Mouse (Mus musculus) forebrain, postnatal 0 days (tissue): Measurements from ENCODE around the gene Chd9. TPM values are rescaled to one million over a fixed set of nuclear protein-coding genes. Genes with fewer than 3 reads are reported as not detected.

Source experiments
- ATAC-seq: fragments of 200-750 bp; cut with Nextera tagmentation; 2 replicates; pipeline ENCODE4 v1.8.0; 2017; ENCODE audit warnings: mild to moderate bottlenecking, moderate library complexity
- DNase-seq: peaks from one replicate; pipeline ENCODE4 v3.0.0-alpha.2; 2015
- H3K27ac ChIP-seq: fragments of 300-500 bp; sonication (generic); 2 replicates; pipeline ENCODE4 v1.5.1; 2014; ENCODE audit warnings: low read depth, mild to moderate bottlenecking, antibody characterized with exemption, low read length, moderate library complexity, mixed read lengths
- H3K27me3 ChIP-seq: fragments of 300-500 bp; sonication (generic); 2 replicates; pipeline ENCODE4 v1.6.1; 2014; ENCODE audit warnings: mild to moderate bottlenecking, low read length, mixed read lengths; ENCODE audit not compliant: insufficient read depth
- H3K36me3 ChIP-seq: fragments of 300-500 bp; sonication (generic); 2 replicates; pipeline ENCODE4 v1.6.1; 2014; ENCODE audit warnings: mild to moderate bottlenecking, moderate library complexity; ENCODE audit not compliant: insufficient read depth
- H3K4me1 ChIP-seq: fragments of 300-500 bp; sonication (generic); 2 replicates; pipeline ENCODE4 v1.6.1; 2014; ENCODE audit warnings: antibody characterized with exemption; ENCODE audit not compliant: insufficient read depth
- H3K4me2 ChIP-seq: fragments of 300-500 bp; sonication (generic); 2 replicates; pipeline ENCODE4 v1.6.1; 2014; ENCODE audit warnings: low read depth, mild to moderate bottlenecking, moderate library complexity
- H3K4me3 ChIP-seq: fragments of 300-500 bp; sonication (generic); 2 replicates; pipeline ENCODE4 v1.5.1; 2014; ENCODE audit warnings: low read depth, low read length, mixed read lengths
- H3K9ac ChIP-seq: fragments of 300-500 bp; sonication (generic); 2 replicates; pipeline ENCODE4 v1.6.1; 2014; ENCODE audit warnings: mild to moderate bottlenecking
- H3K9me3 ChIP-seq: fragments of 300-500 bp; sonication (generic); 2 replicates; pipeline ENCODE4 v1.6.1; 2016; ENCODE audit warnings: low read length
- CTCF ChIP-seq: sonication (generic); IDR thresholded peaks from 2 replicates; pipeline ENCODE4 v1.5.1; 2016; ENCODE audit warnings: antibody characterized with exemption, control low read depth, low read depth
- WGBS: fragments of 180-500 bp; shearing (Covaris S2); extraction: QIAGEN DNeasy Blood & Tissue Kit; methylation state at CpG from one replicate; pipeline ENCODE4 v1.1.7; 2014; 5-methylcytosine and 5-hydroxymethylcytosine counted together
- microRNA-seq, 2 experiments: library from miRNA; unstranded; fragments of <30 nt; microRNA quantifications; one replicate each; pipeline ENCODE4; 2016
- polyA plus RNA-seq: library from polyadenylated mRNA; unstranded; fragments of >200 nt; fragmentation: Nextera tagmentation; extraction: Ambion mirVana; gene quantifications from 2 replicates; pipeline ENCODE4 v1.2.1, GENCODE M21; 2015
- total RNA-seq: library from RNA; depleted of rRNA; stranded (reverse); fragments of >200 nt; gene quantifications from 2 replicates; pipeline ENCODE4 v1.2.3, GENCODE M21; 2014; rRNA removed

Chd9 gene
- total and polyA plus RNA-seq, 2 experiments from 2014 or later = 73.6 to 74.5 TPM

GRCm38 (mm10) chr8:91098106-91098505 is 270.0 kb downstream of the Chd9 start:
- WGBS = 91% methylated on average over 6 of the region's 6 CpGs
- Histone ChIP-seq H3K27me3 (no peaks in the 10 kb centered on the region), H3K4me2 (no peak overlapping the region), H3K4me3 (no peak overlapping the region), H3K9me3 (no peaks in the 10 kb centered on the region), H3K36me3 (peaks cover 29% of the 10 kb centered on the region), H3K4me1 (no peaks in the 10 kb centered on the region), H3K9ac (no peak overlapping the region), H3K27ac (no peak overlapping the region)
- ATAC-seq (no peak), DNase-seq (no peak)
- no peak for TF ChIP-seq CTCF

Small RNAs within 50 kb of the gene (microRNA-seq; reads per million reads assigned to microRNA genes)
- gene Gm44382 = 0 reads per million in 2 experiments

Other genes with a start within 250 kb of the Chd9 start
- gene Gm19935, start 11.0 kb upstream of the Chd9 start, total RNA-seq = 2.5 and 5.0 TPM in 2 replicates
- 2.9 and 4.6 TPM in 2 replicates for gene Gm19935, start 11.0 kb upstream of the Chd9 start, polyA plus RNA-seq
- gene Rbl2, start 241.7 kb downstream of the Chd9 start, total RNA-seq = 28.9 and 35.1 TPM in 2 replicates
- gene Rbl2, start 241.7 kb downstream of the Chd9 start, polyA plus RNA-seq = 8.7 and 13.3 TPM in 2 replicates